Mouse (Mus musculus) thymus, adult 2 months (tissue): ENCODE results near the gene Gfer.

Experiments used
- CTCF ChIP-seq: fragments of 200-500 bp; IDR thresholded peaks from 2 replicates; pipeline ENCODE4 v1.5.1; 2012; ENCODE audit warnings: mild to moderate bottlenecking, control low read depth, low read length, moderate library complexity, borderline replicate concordance; ENCODE audit not compliant: control insufficient read depth, poor library complexity, insufficient read depth; ENCODE audit errors: extremely low read depth
- POLR2A ChIP-seq: fragments of 200-500 bp; IDR thresholded peaks from 2 replicates; pipeline ENCODE4 v1.6.1; 2012; ENCODE audit warnings: mild to moderate bottlenecking, low read length, control low read depth, moderate library complexity; ENCODE audit not compliant: control insufficient read depth, poor library complexity, insufficient read depth; ENCODE audit errors: extremely low read depth

DNA sequence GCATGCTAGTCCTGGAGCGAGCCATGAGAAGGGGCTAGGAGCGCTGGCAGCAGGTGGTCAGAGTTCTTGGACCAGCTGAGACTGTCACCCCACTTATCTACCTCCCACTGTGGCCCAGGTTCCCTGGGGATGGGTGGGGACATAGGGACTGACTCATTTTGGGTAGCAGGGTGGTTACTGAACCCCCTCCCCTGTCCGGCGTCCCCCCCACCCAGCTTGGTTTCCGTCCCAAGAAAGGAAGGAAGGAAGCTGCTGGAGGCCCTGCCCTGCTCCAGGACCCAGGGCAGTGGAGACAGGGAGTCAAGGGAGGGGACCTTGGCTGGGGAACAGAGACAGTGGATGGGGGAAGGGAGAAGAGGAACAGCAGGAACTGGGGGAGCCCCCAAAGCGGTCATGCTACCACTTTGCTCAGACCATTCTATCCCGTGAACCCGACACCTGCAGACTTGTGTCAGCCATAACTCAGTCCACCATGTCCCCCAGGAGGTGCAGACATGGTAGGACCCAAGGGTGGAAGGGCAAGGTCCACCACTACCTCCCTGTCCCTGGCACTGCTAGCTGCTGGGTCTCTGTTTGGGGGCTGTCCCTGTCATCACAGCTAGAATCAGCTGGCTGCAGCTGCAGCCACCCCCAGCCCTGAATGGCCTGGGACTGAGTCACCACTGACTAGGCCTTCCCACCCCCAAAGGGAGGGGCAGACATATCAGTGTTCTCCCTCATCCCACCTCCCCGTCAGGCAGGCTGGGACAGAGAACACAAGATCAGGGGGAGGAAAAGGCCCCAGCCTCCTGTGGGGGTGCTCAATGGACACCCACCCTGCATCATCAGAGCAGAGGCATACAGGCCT, 50.9 kb downstream of the Gfer start:
- TF ChIP-seq CTCF = no peak
- no peak for TF ChIP-seq POLR2A
